Mouse (Mus musculus) kidney, adult 8-10 months (tissue): ENCODE results near the gene Chek2.
A peak's percentile ranks its signal among the peaks of the same experiment; 100 is the strongest.
"Not testable (repeated sequence)": the region's sequence is repeated elsewhere in the genome, so short reads cannot be mapped to it uniquely, and the experiment has no call there.

Experiments used
- DNase-seq, 2 experiments: peaks; one replicate each; pipeline ENCODE4 v3.0.0; 2022

Gene Chek2

GRCm38 (mm10) chr5:110839678-110840365 lies at the start of gene Chek2, which contains the start of gene Hscb:
Chek2 (plus strand) TSS chr5:110839979.
Hscb (minus strand) TSS chr5:110839777.
- peak; percentile 99 for DNase-seq

GRCm38 (mm10) chr5:110794363-110794762 lies 45.4 kb upstream of the Chek2 start:
- peak; percentile 52 to 60 for DNase-seq

- DNase-seq = peak; percentile 74
Observed at GRCm38 (mm10) chr5:110797696-110798095, 42.1 kb upstream of the Chek2 start.

- DNase-seq = peak; percentile 18 to 34
Observed at GRCm38 (mm10) chr5:110801036-110801624, 38.6 kb upstream of the Chek2 start.

GRCm38 (mm10) chr5:110802186-110802585 lies 37.6 kb upstream of the Chek2 start:
- peak in 1 of 2 experiments; percentile 25 for DNase-seq

- DNase-seq = no peak
Observed at GRCm38 (mm10) chr5:110802809-110803208, 37.0 kb upstream of the Chek2 start.

- DNase-seq = no peak
Observed at GRCm38 (mm10) chr5:110804012-110804743, 35.6 kb upstream of the Chek2 start.

GRCm38 (mm10) chr5:110806154-110806553 lies 33.6 kb upstream of the Chek2 start:
- no peak for DNase-seq

GRCm38 (mm10) chr5:110806676-110807075 lies 33.1 kb upstream of the Chek2 start:
- DNase-seq = no peak

GRCm38 (mm10) chr5:110807453-110807852 lies 32.3 kb upstream of the Chek2 start:
- DNase-seq = no peak

GRCm38 (mm10) chr5:110808061-110808631 lies 31.6 kb upstream of the Chek2 start:
- DNase-seq = peak; percentile 90 to 91

- peak; percentile 43 to 44 for DNase-seq
Observed at GRCm38 (mm10) chr5:110808821-110809666, 30.7 kb upstream of the Chek2 start.

- peak; percentile 100 for DNase-seq
Observed at GRCm38 (mm10) chr5:110809667-110810325, 30.0 kb upstream of the Chek2 start, which contains the start of gene Ulk1. Ulk1 (minus strand) TSS chr5:110810097.

GRCm38 (mm10) chr5:110824421-110824820 lies 15.4 kb upstream of the Chek2 start:
- DNase-seq = no peak

GRCm38 (mm10) chr5:110826781-110827495 lies 12.8 kb upstream of the Chek2 start:
- peak; percentile 51 to 76 for DNase-seq

GRCm38 (mm10) chr5:110827576-110827975 lies 12.2 kb upstream of the Chek2 start:
- DNase-seq = no peak

GRCm38 (mm10) chr5:110831036-110831720 lies 8.6 kb upstream of the Chek2 start:
- DNase-seq = no peak

GRCm38 (mm10) chr5:110835959-110836358 lies 3.8 kb upstream of the Chek2 start:
- DNase-seq = peak in 1 of 2 experiments; percentile 49

- DNase-seq = not testable (repeated sequence)
Observed at GRCm38 (mm10) chr5:110838016-110838415, 1.8 kb upstream of the Chek2 start.

GRCm38 (mm10) chr5:110839038-110839677 lies 621 bp upstream of the Chek2 start:
- DNase-seq = no peak
